Mouse (Mus musculus): ENCODE measurements around the gene Dennd2d. TPM values are rescaled to one million over a fixed set of nuclear protein-coding genes. Genes with fewer than 3 reads are reported as not detected.
A peak's percentile ranks its signal among the peaks of the same experiment; 100 is the strongest.

The Dennd2d gene
- polyA plus RNA-seq, 1 experiment from 2014 or later: 0.46 TPM

DNA sequence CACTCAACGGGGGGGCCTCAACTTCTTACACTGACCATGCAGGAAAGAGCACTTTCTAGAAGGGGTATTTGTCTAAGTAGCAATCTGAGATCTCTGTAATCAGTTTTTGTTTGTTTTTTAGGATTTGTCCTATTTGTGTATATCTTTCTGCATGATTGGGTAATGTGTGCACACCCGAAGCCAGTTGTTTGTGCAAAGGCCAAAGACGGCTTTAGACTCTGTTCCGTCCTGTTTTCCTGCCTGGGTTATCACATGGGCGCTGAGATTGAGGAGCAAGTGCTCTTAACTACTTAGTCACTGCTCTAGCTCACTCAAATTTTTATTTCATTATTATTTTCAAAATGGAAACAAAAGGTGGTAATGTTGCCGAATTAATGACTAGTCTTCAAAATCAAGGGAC is 32.8 kb downstream of the Dennd2d start:
- no peak overlapping the region for H3K4me2 ChIP-seq (ENCODE audit: low read length)
- no peaks in the 10 kb centered on the region for H3K27me3 ChIP-seq (ENCODE audit: control insufficient read depth, insufficient read depth, low read length)
- H3K4me3 ChIP-seq (replicated peaks; ENCODE audit: low read depth, low read length): no peak overlapping the region
- H3K9ac ChIP-seq (replicated peaks; ENCODE audit: low read length): no peak overlapping the region
- H3K36me3 ChIP-seq (ENCODE audit: control insufficient read depth, insufficient read depth, low read length): peaks cover 8% of the 10 kb centered on the region; the same call in 1 of the 2 replicates
- no peak overlapping the region for H3K27ac ChIP-seq (replicated peaks; ENCODE audit: low read depth, low read length)
- no peak for DNase-seq
- H3K4me1 ChIP-seq (ENCODE audit: control insufficient read depth, insufficient read depth, low read length): no peaks in the 10 kb centered on the region
- no peaks in the 10 kb centered on the region for H3K9me3 ChIP-seq (ENCODE audit: control insufficient read depth, low read length)
- no peak for ATAC-seq (ENCODE audit: low FRiP score, low TSS enrichment)
- 90% methylated on average over 6 of the region's 6 CpGs for WGBS

- DNase-seq: no peak
Observed at GRCm38 (mm10) chr3:106522730-106523129, 40.5 kb downstream of the Dennd2d start.

GRCm38 (mm10) chr3:106526411-106526810 is 44.2 kb downstream of the Dennd2d start:
- ATAC-seq (ENCODE audit: low FRiP score, low TSS enrichment): no peak
- H3K9me3 ChIP-seq (ENCODE audit: control insufficient read depth, low read length): no peaks in the 10 kb centered on the region
- H3K4me3 ChIP-seq (replicated peaks; ENCODE audit: low read depth, low read length): no peak overlapping the region
- H3K27me3 ChIP-seq (ENCODE audit: control insufficient read depth, insufficient read depth, low read length): no peaks in the 10 kb centered on the region
- no peak overlapping the region for H3K27ac ChIP-seq (replicated peaks; ENCODE audit: low read depth, low read length)
- no peak for DNase-seq
- no peak overlapping the region for H3K4me2 ChIP-seq (ENCODE audit: low read length)
- 0 out of 2 replicates have a peak, but pooled peaks cover 5% of the 10 kb centered on the region for H3K36me3 ChIP-seq (ENCODE audit: control insufficient read depth, insufficient read depth, low read length)
- H3K4me1 ChIP-seq (ENCODE audit: control insufficient read depth, insufficient read depth, low read length): no peaks in the 10 kb centered on the region
- H3K9ac ChIP-seq (replicated peaks; ENCODE audit: low read length): no peak overlapping the region
- WGBS: 93% methylated on average over 2 of the region's 2 CpGs

More at GRCm38 (mm10) chr3:106522730-106523129, 40.5 kb downstream of the Dennd2d start:
- Histone ChIP-seq H3K9ac (replicated peaks; ENCODE audit: low read length) (no peak overlapping the region), H3K27me3 (ENCODE audit: control insufficient read depth, insufficient read depth, low read length) (no peaks in the 10 kb centered on the region), H3K27ac (replicated peaks; ENCODE audit: low read depth, low read length) (no peak overlapping the region), H3K4me3 (replicated peaks; ENCODE audit: low read depth, low read length) (no peak overlapping the region), H3K36me3 (ENCODE audit: control insufficient read depth, insufficient read depth, low read length) (0 out of 2 replicates have a peak, but pooled peaks cover 5% of the 10 kb centered on the region), H3K9me3 (ENCODE audit: control insufficient read depth, low read length) (no peaks in the 10 kb centered on the region), H3K4me1 (ENCODE audit: control insufficient read depth, insufficient read depth, low read length) (no peaks in the 10 kb centered on the region), H3K4me2 (ENCODE audit: low read length) (no peak overlapping the region)
- WGBS: 100% methylated on average over 1 of the region's 1 CpGs
- no peak for ATAC-seq (ENCODE audit: low FRiP score, low TSS enrichment)

- no peaks in the 10 kb centered on the region for H3K27me3 ChIP-seq (ENCODE audit: control insufficient read depth, insufficient read depth, low read length)
- WGBS: 96% methylated on average over 2 of the region's 2 CpGs
- no peak overlapping the region for H3K4me3 ChIP-seq (replicated peaks; ENCODE audit: low read depth, low read length)
- no peaks in the 10 kb centered on the region for H3K9me3 ChIP-seq (ENCODE audit: control insufficient read depth, low read length)
- H3K36me3 ChIP-seq (ENCODE audit: control insufficient read depth, insufficient read depth, low read length): 0 out of 2 replicates have a peak, but pooled peaks cover 5% of the 10 kb centered on the region
- no peak for DNase-seq
- H3K27ac ChIP-seq (replicated peaks; ENCODE audit: low read depth, low read length): no peak overlapping the region
- no peaks in the 10 kb centered on the region for H3K4me1 ChIP-seq (ENCODE audit: control insufficient read depth, insufficient read depth, low read length)
- H3K9ac ChIP-seq (replicated peaks; ENCODE audit: low read length): no peak overlapping the region
- no peak overlapping the region for H3K4me2 ChIP-seq (ENCODE audit: low read length)
- no peak for ATAC-seq (ENCODE audit: low FRiP score, low TSS enrichment)
Observed at GRCm38 (mm10) chr3:106528032-106528431, 45.8 kb downstream of the Dennd2d start.

GRCm38 (mm10) chr3:106533277-106533676 is 51.1 kb downstream of the Dennd2d start:
- Histone ChIP-seq H3K4me2 (ENCODE audit: low read length) (no peak overlapping the region), H3K4me3 (replicated peaks; ENCODE audit: low read depth, low read length) (no peak overlapping the region), H3K36me3 (ENCODE audit: control insufficient read depth, insufficient read depth, low read length) (peaks cover 6% of the 10 kb centered on the region), H3K4me1 (ENCODE audit: control insufficient read depth, insufficient read depth, low read length) (no peaks in the 10 kb centered on the region), H3K9me3 (ENCODE audit: control insufficient read depth, low read length) (no peaks in the 10 kb centered on the region), H3K9ac (replicated peaks; ENCODE audit: low read length) (no peak overlapping the region), H3K27me3 (ENCODE audit: control insufficient read depth, insufficient read depth, low read length) (no peaks in the 10 kb centered on the region), H3K27ac (replicated peaks; ENCODE audit: low read depth, low read length) (no peak overlapping the region)
- no peak for ATAC-seq (ENCODE audit: low FRiP score, low TSS enrichment)
- DNase-seq: no peak
- 95% methylated on average over 2 of the region's 2 CpGs for WGBS

GRCm38 (mm10) chr3:106544721-106545316 is 62.6 kb downstream of the Dennd2d start:
- DNase-seq: no peak
- no peaks in the 10 kb centered on the region for H3K27me3 ChIP-seq (ENCODE audit: control insufficient read depth, insufficient read depth, low read length)
- no peak overlapping the region for H3K9ac ChIP-seq (replicated peaks; ENCODE audit: low read length)
- H3K36me3 ChIP-seq (ENCODE audit: control insufficient read depth, insufficient read depth, low read length): no peaks in the 10 kb centered on the region
- no peak for ATAC-seq (ENCODE audit: low FRiP score, low TSS enrichment)
- 95% methylated on average over 8 of the region's 8 CpGs for WGBS
- H3K4me1 ChIP-seq (ENCODE audit: control insufficient read depth, insufficient read depth, low read length): peaks cover 12% of the 10 kb centered on the region
- H3K27ac ChIP-seq (replicated peaks; ENCODE audit: low read depth, low read length): no peak overlapping the region
- H3K4me3 ChIP-seq (replicated peaks; ENCODE audit: low read depth, low read length): no peak overlapping the region
- H3K4me2 ChIP-seq (ENCODE audit: low read length): no peak overlapping the region
- H3K9me3 ChIP-seq (ENCODE audit: control insufficient read depth, low read length): no peaks in the 10 kb centered on the region

GRCm38 (mm10) chr3:106547171-106547923 is 65.1 kb downstream of the Dennd2d start, which contains the start of the genes Dram2 and Cept1:
Gene Dram2 (plus strand): TSS chr3:106547798.
Gene Cept1 (minus strand): TSS chr3:106547802.
- H3K4me3 ChIP-seq (replicated peaks; ENCODE audit: low read depth, low read length): peak within 1 kb of the TSS; percentile 85
- DNase-seq: peak; percentile 98
- H3K27me3 ChIP-seq (ENCODE audit: control insufficient read depth, insufficient read depth, low read length): no peaks in the 10 kb centered on the region
- ATAC-seq (ENCODE audit: low FRiP score, low TSS enrichment): peak; percentile 95
- no peaks in the 10 kb centered on the region for H3K9me3 ChIP-seq (ENCODE audit: control insufficient read depth, low read length)
- H3K36me3 ChIP-seq (ENCODE audit: control insufficient read depth, insufficient read depth, low read length): 0 out of 2 replicates have a peak, but pooled peaks cover 4% of the 10 kb centered on the region
- H3K9ac ChIP-seq (replicated peaks; ENCODE audit: low read length): peak within 1 kb of the TSS; percentile 70
- under 1% methylated on average over 63 of the region's 63 CpGs for WGBS
- H3K4me2 ChIP-seq (ENCODE audit: low read length): peak within 1 kb of the TSS; percentile 71
- peak within 1 kb of the TSS; percentile 88 for H3K27ac ChIP-seq (replicated peaks; ENCODE audit: low read depth, low read length)
- peaks cover 15% of the 10 kb centered on the region for H3K4me1 ChIP-seq (ENCODE audit: control insufficient read depth, insufficient read depth, low read length)

GRCm38 (mm10) chr3:106547924-106548539 is 65.8 kb downstream of the Dennd2d start:
- Histone ChIP-seq H3K9ac (replicated peaks; ENCODE audit: low read length) (peak overlapping the region; percentile 70), H3K9me3 (ENCODE audit: control insufficient read depth, low read length) (no peaks in the 10 kb centered on the region), H3K36me3 (ENCODE audit: control insufficient read depth, insufficient read depth, low read length) (0 out of 2 replicates have a peak, but pooled peaks cover 4% of the 10 kb centered on the region), H3K27ac (replicated peaks; ENCODE audit: low read depth, low read length) (peak overlapping the region; percentile 88), H3K4me1 (ENCODE audit: control insufficient read depth, insufficient read depth, low read length) (peaks cover 15% of the 10 kb centered on the region), H3K27me3 (ENCODE audit: control insufficient read depth, insufficient read depth, low read length) (no peaks in the 10 kb centered on the region), H3K4me3 (replicated peaks; ENCODE audit: low read depth, low read length) (peak overlapping the region; percentile 85), H3K4me2 (ENCODE audit: low read length) (peak overlapping the region; percentile 71)
- WGBS: under 1% methylated on average over 27 of the region's 27 CpGs
- ATAC-seq (ENCODE audit: low FRiP score, low TSS enrichment): peak; percentile 55
- DNase-seq: peak; percentile 55
